In genomic region chr16:11987056-11987455, GRCm38 (mm10) we compare ENCODE assay signal across 21 mouse cellular contexts. TPM values are rescaled to one million over a fixed set of nuclear protein-coding genes. Genes with fewer than 3 reads are reported as not detected.
DNase-seq lines count a peak whose midpoint lies in the region; ATAC-seq and TF ChIP-seq lines count a peak whose summit lies in the region.
"Had no signal": no experiment of that assay in that cellular context is flagged by ENCODE, and none has a peak within 500 bp of the region (broad histone marks: within the 10 kb centered on the region; RNA-seq: fewer than 3 reads in every experiment).

No protein-coding gene starts in this region.

- peak overlapping the region; percentile 63; the same call in 1 of the 2 replicates for H3K4me3 ChIP-seq in forebrain, embryonic 15.5 days
- no peak overlapping the region for H3K4me3 ChIP-seq in forebrain, embryonic 11.5 days (ENCODE audit: low read depth, low read length)
- H3K4me3 ChIP-seq in left cerebral cortex, adult 2 months = peak overlapping the region; percentile 54
- H3K4me3 ChIP-seq in hindbrain, postnatal 0 days (ENCODE audit: low read length) = peak overlapping the region; percentile 76
- no peak overlapping the region for H3K4me3 ChIP-seq in heart, embryonic 10.5 days
- H3K4me3 ChIP-seq: heart, embryonic 12.5 days; midbrain, embryonic 12.5 days had no signal

- peaks cover 25% of the 10 kb centered on the region for H3K27me3 ChIP-seq in forebrain, embryonic 15.5 days
- H3K27me3 ChIP-seq in forebrain, embryonic 11.5 days (ENCODE audit: control insufficient read depth, insufficient read depth, low read length) = peaks cover 48% of the 10 kb centered on the region
- no peaks in the 10 kb centered on the region for H3K27me3 ChIP-seq in hindbrain, postnatal 0 days (ENCODE audit: insufficient read depth, low read length)
- H3K27me3 ChIP-seq in heart, embryonic 10.5 days (ENCODE audit: insufficient read depth, poor library complexity, severe bottlenecking) = peaks cover 73% of the 10 kb centered on the region

- 50% methylated on average over 4 of the region's 4 CpGs for WGBS in forebrain, embryonic 15.5 days
- 87% methylated on average over 4 of the region's 4 CpGs for WGBS in forebrain, embryonic 11.5 days
- WGBS in hindbrain, postnatal 0 days = 51% methylated on average over 4 of the region's 4 CpGs
- 76% methylated on average over 4 of the region's 4 CpGs for WGBS in heart, embryonic 10.5 days

- ATAC-seq in forebrain, embryonic 15.5 days (replicated peaks) = no peak
- no peak for ATAC-seq in forebrain, embryonic 11.5 days (replicated peaks; ENCODE audit: low FRiP score)
- ATAC-seq in hindbrain, postnatal 0 days = no peak
- ATAC-seq: intestine, embryonic 16.5 days had no signal

- intact Hi-C loops in left cerebral cortex, adult 2 months (cut with DNase I) = loop anchor here (10.0 kb wide), 4 partner anchors 398 to 1118 kb away; partner anchors contain the start of gene Ercc4
- intact Hi-C loops in left cerebral cortex, postnatal 14 days (cut with DNase I) = loop anchor here (10.0 kb wide), 1 partner anchor 1038 kb away; no protein-coding TSS in a partner anchor

- no peak for TF ChIP-seq POLR2A in brain, embryonic 14.5 days (IDR thresholded peaks at IDR 0.05; ENCODE audit: borderline replicate concordance, extremely low read depth, insufficient read depth, insufficient read length, poor library complexity, severe bottlenecking)

- H3K9ac ChIP-seq in forebrain, embryonic 15.5 days (replicated peaks) = no peak overlapping the region
- no peak overlapping the region for H3K9ac ChIP-seq in forebrain, embryonic 11.5 days (ENCODE audit: low read length)
- no peak overlapping the region; the same call in 1 of the 2 replicates for H3K9ac ChIP-seq in hindbrain, postnatal 0 days (replicated peaks; ENCODE audit: low read length)
- H3K9ac ChIP-seq: heart, embryonic 12.5 days; midbrain, embryonic 12.5 days had no signal

- H3K36me3 ChIP-seq in forebrain, embryonic 15.5 days = no peaks in the 10 kb centered on the region
- no peaks in the 10 kb centered on the region for H3K36me3 ChIP-seq in forebrain, embryonic 11.5 days (ENCODE audit: control insufficient read depth, insufficient read depth, low read length)
- H3K36me3 ChIP-seq in hindbrain, postnatal 0 days (ENCODE audit: insufficient read depth, low read length) = no peaks in the 10 kb centered on the region
- H3K36me3 ChIP-seq in heart, embryonic 10.5 days = no peaks in the 10 kb centered on the region
- H3K36me3 ChIP-seq: heart, embryonic 12.5 days; midbrain, embryonic 12.5 days had no signal

- TF ChIP-seq CTCF in left cerebral cortex, adult 2 months (IDR thresholded peaks at IDR 0.05) = no peak
- TF ChIP-seq CTCF in brain, embryonic 14.5 days (IDR thresholded peaks at IDR 0.05; ENCODE audit: borderline replicate concordance, extremely low read depth, insufficient read depth, insufficient read length) = no peak
- no peak for TF ChIP-seq CTCF in hindbrain, postnatal 0 days (IDR thresholded peaks at IDR 0.05; ENCODE audit: low read depth)

- no peak overlapping the region for H3K27ac ChIP-seq in forebrain, embryonic 15.5 days (replicated peaks)
- no peak overlapping the region for H3K27ac ChIP-seq in forebrain, embryonic 11.5 days (ENCODE audit: low read depth, low read length)
- no peak overlapping the region for H3K27ac ChIP-seq in left cerebral cortex, adult 2 months
- no peak overlapping the region for H3K27ac ChIP-seq in hindbrain, postnatal 0 days
- H3K27ac ChIP-seq in heart, embryonic 10.5 days = no peak overlapping the region
- H3K27ac ChIP-seq: midbrain, embryonic 12.5 days had no signal

- H3K4me1 ChIP-seq in forebrain, embryonic 15.5 days = peaks cover 45% of the 10 kb centered on the region
- 0 out of 2 replicates have a peak, but pooled peaks cover 7% of the 10 kb centered on the region for H3K4me1 ChIP-seq in forebrain, embryonic 11.5 days (replicated peaks; ENCODE audit: control insufficient read depth, insufficient read depth, low read length)
- peaks cover 18% of the 10 kb centered on the region for H3K4me1 ChIP-seq in hindbrain, postnatal 0 days (ENCODE audit: insufficient read depth, low read length)
- peaks cover 22% of the 10 kb centered on the region for H3K4me1 ChIP-seq in heart, embryonic 10.5 days

- no peak for DNase-seq in forebrain, embryonic 11.5 days (ENCODE audit: low spot score)
- no peak for DNase-seq in left cerebral cortex, adult 2 months (ENCODE audit: extremely low spot score in 1 of 2, low spot score in 2 of 2)
- DNase-seq in left cerebral cortex, postnatal 14 days (ENCODE audit: low spot score in 2 of 2) = no peak
- DNase-seq in brain, embryonic 14.5 days (ENCODE audit: low read depth) = peak; percentile 30
- DNase-seq in hindbrain, postnatal 0 days (ENCODE audit: low spot score) = no peak
- no peak for DNase-seq in thymus, adult 18-20 months
- DNase-seq in heart, embryonic 10.5 days (ENCODE audit: low spot score) = no peak
- DNase-seq: adrenal gland, postnatal 14 days; B cell, adult 2 months; cerebellum, adult 2 months; embryo, embryonic 11 days; gastrocnemius, postnatal 36 days; heart, postnatal 36 days; lung, adult 18-20 months; lung, postnatal 36 days; right cerebral cortex, postnatal 4 days; thymus, postnatal 25 days had no signal

- peak overlapping the region; percentile 96 for H3K4me2 ChIP-seq in forebrain, embryonic 15.5 days (replicated peaks)
- H3K4me2 ChIP-seq in forebrain, embryonic 11.5 days (ENCODE audit: low read depth, low read length, severe bottlenecking) = no peak overlapping the region
- H3K4me2 ChIP-seq in hindbrain, postnatal 0 days (ENCODE audit: low read depth, low read length) = peak overlapping the region; percentile 92
- H3K4me2 ChIP-seq: heart, embryonic 12.5 days; midbrain, embryonic 12.5 days had no signal

- no peaks in the 10 kb centered on the region for H3K9me3 ChIP-seq in forebrain, embryonic 15.5 days
- H3K9me3 ChIP-seq in forebrain, embryonic 11.5 days (ENCODE audit: control insufficient read depth, low read length) = no peaks in the 10 kb centered on the region
- no peaks in the 10 kb centered on the region for H3K9me3 ChIP-seq in hindbrain, postnatal 0 days (ENCODE audit: low read length)
- H3K9me3 ChIP-seq in heart, embryonic 10.5 days = no peaks in the 10 kb centered on the region
- H3K9me3 ChIP-seq: heart, embryonic 12.5 days; midbrain, embryonic 12.5 days had no signal

RNA-seq across cellular contexts. Expression of gene Shisa9, which starts 3.1 kb away (rescaled TPM):
- polyA plus RNA-seq in forebrain, embryonic 15.5 days (2015; fragmentation: Nextera tagmentation; extraction: Ambion mirVana) = 5.6 and 6.7 TPM in 2 replicates
- 0.72 and 0.86 TPM in 2 replicates for polyA plus RNA-seq in forebrain, embryonic 11.5 days (2014; fragmentation: Nextera tagmentation; extraction: Ambion mirVana)
- total RNA-seq in left cerebral cortex, adult 2 months (2021) = 10 to 100 TPM; 53.2 to 61.6 TPM
- 10 to 100 TPM; 64.3 to 68.5 TPM for total RNA-seq in left cerebral cortex, postnatal 14 days (2021)
- polyA plus RNA-seq in brain, embryonic 14.5 days (2012; rRNA removed) = 13.2 and 18.3 TPM in 2 replicates
- 75.1 and 85.6 TPM in 2 replicates for total RNA-seq in hindbrain, postnatal 0 days (2014; rRNA removed)
- polyA plus RNA-seq in hindbrain, postnatal 0 days (2015; fragmentation: Nextera tagmentation; extraction: Ambion mirVana) = 20.9 and 22.5 TPM in 2 replicates
- 0.04 and 0.19 TPM in 2 replicates for polyA plus RNA-seq in heart, embryonic 10.5 days (2016; fragmentation: Nextera tagmentation; extraction: Ambion mirVana)
- total RNA-seq: gastrocnemius, postnatal 36 days; heart, postnatal 36 days had no signal

Comparison
In these comparisons a context has a peak if more than half of its experiments do, and no peak if none do; other contexts are left out.
1. H3K4me3 ChIP-seq: peak in forebrain, embryonic 15.5 days (single experiment), left cerebral cortex, adult 2 months (single experiment) and hindbrain, postnatal 0 days (single experiment); none in forebrain, embryonic 11.5 days (single experiment) and heart, embryonic 10.5 days (single experiment).